Mouse (Mus musculus) intestine, embryonic 14.5 days (tissue): ENCODE measurements around the gene Ube2j2. TPM values are rescaled to one million over a fixed set of nuclear protein-coding genes. Genes with fewer than 3 reads are reported as not detected.

Experiments used
- ATAC-seq: fragments of 200-750 bp; cut with Nextera tagmentation; replicated peaks from 2 replicates; pipeline ENCODE4 v1.8.0; 2017; ENCODE audit warnings: low read depth, moderate number of reproducible peaks, moderate TSS enrichment, moderate library complexity; ENCODE audit not compliant: low FRiP score, low TSS enrichment
- DNase-seq: peaks from one replicate; pipeline ENCODE4 v3.0.0-alpha.2; 2018; ENCODE audit warnings: low spot score
- H3K27ac ChIP-seq: fragments of 300-500 bp; sonication (generic); 2 replicates; pipeline ENCODE4 v1.5.1; 2014; ENCODE audit warnings: low read depth, mild to moderate bottlenecking, control low read depth
- H3K27me3 ChIP-seq: fragments of 300-500 bp; sonication (generic); replicated peaks from 2 replicates; pipeline ENCODE4 v1.6.1; 2014; ENCODE audit warnings: low read length, control low read depth; ENCODE audit not compliant: control insufficient read depth, insufficient read depth
- H3K36me3 ChIP-seq: fragments of 300-500 bp; sonication (generic); 2 replicates; pipeline ENCODE4 v1.6.1; 2014; ENCODE audit warnings: low read length, control low read depth; ENCODE audit not compliant: control insufficient read depth, insufficient read depth
- H3K4me1 ChIP-seq: fragments of 300-500 bp; sonication (generic); replicated peaks from 2 replicates; pipeline ENCODE4 v1.6.1; 2014; ENCODE audit warnings: low read length, control low read depth, mixed read lengths; ENCODE audit not compliant: control insufficient read depth, insufficient read depth
- H3K4me2 ChIP-seq: fragments of 300-500 bp; sonication (generic); 2 replicates; pipeline ENCODE4 v1.6.1; 2014; ENCODE audit warnings: low read length
- H3K4me3 ChIP-seq: fragments of 300-500 bp; sonication (generic); 2 replicates; pipeline ENCODE4 v1.5.1; 2014; ENCODE audit warnings: low read depth, low read length, control low read depth, mixed read lengths
- H3K9ac ChIP-seq: fragments of 300-500 bp; sonication (generic); 2 replicates; pipeline ENCODE4 v1.6.1; 2014; ENCODE audit warnings: mild to moderate bottlenecking, low read length
- H3K9me3 ChIP-seq: fragments of 300-500 bp; sonication (generic); 2 replicates; pipeline ENCODE4 v1.6.1; 2016; ENCODE audit warnings: low read length, control low read depth; ENCODE audit not compliant: control insufficient read depth
- WGBS: fragments of 180-500 bp; shearing (Covaris S2); extraction: QIAGEN DNeasy Blood & Tissue Kit; methylation state at CpG from one replicate; pipeline ENCODE4 v1.1.7; 2014; 5-methylcytosine and 5-hydroxymethylcytosine counted together
- polyA plus RNA-seq: library from polyadenylated mRNA; unstranded; fragments of >200 nt; fragmentation: Nextera tagmentation; extraction: Ambion mirVana; gene quantifications from 2 replicates; pipeline ENCODE4 v1.2.1, GENCODE M21; 2014

Gene Ube2j2
- polyA plus RNA-seq, 1 experiment from 2014 or later = 124 TPM

DNA sequence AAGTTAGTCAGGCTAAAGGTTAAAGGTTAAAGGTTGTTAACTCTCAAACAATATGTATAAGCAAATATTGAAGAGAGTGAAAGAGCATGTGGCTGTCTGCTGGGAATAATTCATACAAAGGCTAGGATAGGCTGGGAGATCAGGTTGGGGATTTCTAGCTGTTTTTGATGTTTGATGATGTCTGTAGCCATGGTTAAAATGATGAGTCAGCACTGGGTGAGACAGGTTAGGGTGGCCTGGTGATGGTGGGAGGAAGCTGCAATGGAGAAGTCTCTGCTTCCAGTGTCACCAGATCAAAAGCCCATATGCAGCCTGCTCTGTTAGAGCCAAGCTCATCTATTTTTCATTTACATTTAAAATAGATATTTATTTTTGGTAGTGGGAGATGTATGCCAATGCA lies 3.5 kb downstream of the Ube2j2 start:
- DNase-seq (no peak), ATAC-seq (no peak)
- H3K9me3 ChIP-seq = no peaks in the 10 kb centered on the region
- H3K4me1 ChIP-seq = peaks cover 15% of the 10 kb centered on the region
- H3K27me3 ChIP-seq = no peaks in the 10 kb centered on the region
- no peak overlapping the region for H3K4me2 ChIP-seq
- no peak overlapping the region for H3K9ac ChIP-seq
- H3K4me3 ChIP-seq = no peak overlapping the region
- no peak overlapping the region for H3K27ac ChIP-seq
- H3K36me3 ChIP-seq = peaks cover 53% of the 10 kb centered on the region

DNA sequence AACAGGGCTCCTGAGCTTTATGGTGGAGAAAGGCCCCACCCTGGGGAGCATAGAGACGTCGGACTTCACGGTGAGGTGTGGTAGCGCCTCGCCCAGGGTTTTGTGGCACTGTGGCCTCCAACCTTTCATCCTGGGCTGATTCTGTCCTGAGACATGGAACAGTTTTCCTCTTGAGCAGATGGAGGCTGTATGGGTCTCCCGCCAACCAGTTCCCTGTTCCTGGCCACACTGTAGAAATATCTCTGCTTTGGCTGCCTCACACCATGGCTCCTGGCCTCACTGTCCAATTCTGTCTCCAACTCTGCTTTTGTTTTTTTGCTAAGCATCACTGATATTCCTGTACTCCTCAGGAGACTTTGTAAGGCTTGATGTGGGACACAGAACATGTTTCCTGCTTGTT lies 11.9 kb downstream of the Ube2j2 start:
- 90% methylated on average over 6 of the region's 6 CpGs for WGBS

DNA sequence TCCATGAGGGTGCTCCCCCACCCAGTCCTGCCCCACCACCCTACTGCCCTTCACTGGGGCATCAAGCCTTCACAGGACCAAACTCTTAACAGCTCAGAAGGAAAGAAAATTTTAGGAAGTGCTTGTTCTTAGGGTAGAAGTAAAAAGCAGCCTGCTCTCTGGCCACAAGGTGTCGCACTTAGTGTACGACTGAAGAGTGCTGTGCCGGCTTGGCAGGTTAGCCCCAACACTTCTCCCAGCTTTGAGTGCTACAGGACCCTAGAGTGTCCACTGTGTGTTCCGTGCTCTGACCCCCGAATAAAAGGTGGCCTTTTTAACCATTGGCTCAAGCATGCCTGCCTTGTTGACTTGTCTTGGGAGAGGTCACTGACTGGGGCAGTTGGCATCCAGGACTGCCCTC lies 15.6 kb downstream of the Ube2j2 start:
- Histone ChIP-seq H3K9me3 (no peaks in the 10 kb centered on the region), H3K36me3 (peaks cover 54% of the 10 kb centered on the region), H3K27me3 (no peaks in the 10 kb centered on the region), H3K4me3 (no peak overlapping the region), H3K4me2 (no peak overlapping the region), H3K9ac (no peak overlapping the region), H3K27ac (no peak overlapping the region), H3K4me1 (peaks cover 17% of the 10 kb centered on the region)
- 7% methylated on average over 5 of the region's 5 CpGs for WGBS
- DNase-seq = peak; percentile 83
- no peak; the same call in 1 of the 2 replicates for ATAC-seq

More for the DNA sequence above, 11.9 kb downstream of the Ube2j2 start:
- Histone ChIP-seq H3K9me3 (no peaks in the 10 kb centered on the region), H3K4me2 (no peak overlapping the region), H3K4me1 (no peaks in the 10 kb centered on the region), H3K36me3 (peaks cover 84% of the 10 kb centered on the region), H3K27ac (no peak overlapping the region), H3K4me3 (no peak overlapping the region), H3K9ac (no peak overlapping the region), H3K27me3 (no peaks in the 10 kb centered on the region)
- DNase-seq (no peak), ATAC-seq (no peak)

DNA sequence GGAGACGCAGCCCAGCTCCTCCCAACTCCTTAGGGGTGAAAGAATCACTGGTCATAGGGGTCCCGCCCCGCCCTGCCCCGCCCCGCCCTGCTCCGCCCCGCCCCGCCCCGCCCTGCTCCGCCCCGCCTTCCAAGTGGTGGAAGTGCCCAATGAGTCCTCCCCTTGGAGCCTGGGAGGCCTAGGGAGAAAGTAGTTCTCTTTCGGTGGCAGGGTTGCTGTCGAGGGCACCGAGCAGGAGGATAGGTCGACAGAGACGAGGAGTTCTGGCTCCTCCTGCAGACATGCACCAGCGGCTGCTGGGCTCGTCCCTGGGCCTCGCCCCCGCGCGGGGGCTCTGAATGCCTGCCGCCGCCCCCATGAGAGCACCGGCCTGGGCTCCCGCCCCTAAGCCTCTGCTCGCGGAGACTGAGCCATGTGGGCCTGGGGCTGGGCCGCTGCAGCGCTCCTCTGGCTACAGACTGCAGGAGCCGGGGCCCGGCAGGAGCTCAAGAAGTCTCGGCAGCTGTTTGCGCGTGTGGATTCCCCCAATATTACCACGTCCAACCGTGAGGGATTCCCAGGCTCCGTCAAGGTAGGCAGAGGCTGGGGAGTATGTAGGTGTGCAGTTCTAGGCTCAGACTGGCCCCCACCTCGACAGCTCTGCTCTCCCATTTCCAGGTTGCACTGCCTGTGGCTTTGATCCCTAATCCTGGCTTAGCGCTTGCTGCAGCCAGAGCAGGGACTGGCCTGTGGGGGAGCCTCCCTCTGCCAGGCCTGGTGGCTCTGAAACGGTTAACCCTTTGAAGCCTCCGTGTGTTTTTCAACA lies 18.7 kb downstream of the Ube2j2 start, which contains the start of gene C1qtnf12:
C1qtnf12 (plus strand) TSS at position 152 of the 805 bp plus-strand sequence.
- Histone ChIP-seq H3K27me3 (no peaks in the 10 kb centered on the region), H3K27ac (peak within 1 kb of the TSS; percentile 36; the same call in 1 of the 2 replicates), H3K4me3 (peak within 1 kb of the TSS; percentile 52), H3K9me3 (no peaks in the 10 kb centered on the region), H3K4me1 (peaks cover 17% of the 10 kb centered on the region), H3K9ac (peak within 1 kb of the TSS; percentile 58), H3K4me2 (peak within 1 kb of the TSS; percentile 93), H3K36me3 (peaks cover 41% of the 10 kb centered on the region)
- peak; percentile 73 for DNase-seq
- 1% methylated on average over 42 of the region's 42 CpGs for WGBS
- peak; percentile 77 for ATAC-seq

DNA sequence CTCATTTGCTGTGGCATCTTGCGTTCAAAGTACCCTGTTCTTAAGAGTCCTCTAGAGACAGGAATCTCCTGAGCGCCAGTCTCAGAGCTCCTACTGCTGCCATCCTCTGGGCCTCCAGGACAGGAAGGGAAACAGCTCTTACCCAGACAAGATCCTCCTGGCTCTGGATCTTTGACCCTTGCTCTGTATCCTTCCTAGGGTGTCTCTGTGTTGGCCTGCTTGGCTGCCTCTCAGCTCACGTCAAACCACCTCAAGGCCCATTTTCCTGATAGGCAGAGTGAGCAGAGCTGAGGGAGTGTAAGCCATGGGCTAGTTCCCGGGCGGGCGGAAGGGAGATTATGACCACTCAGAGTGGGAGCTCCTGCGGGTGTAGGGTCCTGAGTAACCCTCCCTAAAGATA lies 19.5 kb downstream of the Ube2j2 start:
- DNase-seq = no peak
- Histone ChIP-seq H3K4me2 (peak overlapping the region; percentile 93), H3K9me3 (no peaks in the 10 kb centered on the region), H3K4me3 (peak overlapping the region; percentile 52), H3K36me3 (peaks cover 34% of the 10 kb centered on the region), H3K27me3 (no peaks in the 10 kb centered on the region), H3K9ac (peak overlapping the region; percentile 58), H3K27ac (no peak overlapping the region), H3K4me1 (peaks cover 17% of the 10 kb centered on the region)
- no peak for ATAC-seq
- WGBS = 60% methylated on average over 7 of the region's 7 CpGs

DNA sequence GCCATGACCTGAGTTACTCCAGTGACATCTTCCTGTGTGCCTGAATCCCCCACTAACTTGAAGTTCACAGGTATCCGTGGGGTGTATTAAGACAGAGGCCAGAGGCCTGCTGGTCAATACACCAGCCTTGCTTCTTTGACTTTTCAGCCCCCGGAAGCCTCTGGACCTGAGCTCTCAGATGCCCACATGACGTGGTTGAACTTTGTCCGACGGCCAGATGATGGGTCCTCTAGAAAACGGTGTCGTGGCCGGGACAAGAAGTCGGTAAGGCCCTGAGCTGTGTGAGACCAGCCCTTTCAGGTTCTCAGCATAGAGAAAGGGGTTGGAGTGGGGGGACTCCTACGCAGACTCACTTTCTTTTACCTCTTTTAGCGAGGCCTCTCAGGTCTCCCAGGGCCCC lies 20.8 kb downstream of the Ube2j2 start:
- ATAC-seq (no peak), DNase-seq (no peak)
- H3K27ac ChIP-seq = no peak overlapping the region
- no peak overlapping the region for H3K4me3 ChIP-seq
- no peak overlapping the region for H3K9ac ChIP-seq
- peaks cover 24% of the 10 kb centered on the region for H3K36me3 ChIP-seq
- WGBS = 88% methylated on average over 11 of the region's 11 CpGs
- H3K4me2 ChIP-seq = no peak overlapping the region
- no peaks in the 10 kb centered on the region for H3K9me3 ChIP-seq
- H3K4me1 ChIP-seq = peaks cover 17% of the 10 kb centered on the region
- no peaks in the 10 kb centered on the region for H3K27me3 ChIP-seq

DNA sequence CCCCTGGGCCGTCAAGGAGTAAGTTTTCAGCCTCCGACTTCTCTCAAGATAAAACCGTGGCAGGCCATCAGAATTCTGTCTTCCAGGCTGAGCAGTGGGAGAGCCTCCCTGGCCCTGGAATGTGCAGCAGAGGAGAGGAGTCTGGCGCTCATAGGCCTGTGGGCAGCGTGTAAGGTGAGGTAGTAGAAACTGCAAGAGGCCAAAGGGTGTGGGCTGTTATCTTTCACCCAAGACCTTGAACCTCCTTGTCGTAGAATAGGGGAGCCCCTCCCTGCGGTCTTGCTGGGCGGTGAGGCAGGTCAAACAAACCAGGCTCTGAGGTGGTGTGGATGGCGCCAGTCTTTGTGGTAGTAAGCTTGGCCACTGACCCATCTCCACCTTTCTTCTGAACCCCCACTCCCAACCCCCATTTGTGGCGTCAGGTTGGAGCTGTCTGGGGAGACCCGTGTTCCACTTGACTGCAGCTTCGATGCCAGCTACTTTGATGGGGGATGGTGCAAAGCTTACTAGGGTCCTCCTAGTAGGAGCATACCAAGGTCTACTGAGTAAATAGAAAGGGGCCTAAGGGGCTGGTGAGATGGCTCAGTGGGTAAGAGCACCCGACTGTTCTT lies 25.5 kb downstream of the Ube2j2 start:
- H3K9me3 ChIP-seq = no peaks in the 10 kb centered on the region
- H3K27ac ChIP-seq = no peak overlapping the region
- H3K4me1 ChIP-seq = no peaks in the 10 kb centered on the region
- ATAC-seq (0 out of 2 replicates have a peak, but pooled peaks have one; percentile 51), DNase-seq (no peak)
- peaks cover 18% of the 10 kb centered on the region for H3K36me3 ChIP-seq
- no peak overlapping the region for H3K4me3 ChIP-seq
- no peak overlapping the region for H3K4me2 ChIP-seq
- WGBS = 70% methylated on average over 13 of the region's 13 CpGs
- H3K9ac ChIP-seq = no peak overlapping the region
- H3K27me3 ChIP-seq = no peaks in the 10 kb centered on the region

DNA sequence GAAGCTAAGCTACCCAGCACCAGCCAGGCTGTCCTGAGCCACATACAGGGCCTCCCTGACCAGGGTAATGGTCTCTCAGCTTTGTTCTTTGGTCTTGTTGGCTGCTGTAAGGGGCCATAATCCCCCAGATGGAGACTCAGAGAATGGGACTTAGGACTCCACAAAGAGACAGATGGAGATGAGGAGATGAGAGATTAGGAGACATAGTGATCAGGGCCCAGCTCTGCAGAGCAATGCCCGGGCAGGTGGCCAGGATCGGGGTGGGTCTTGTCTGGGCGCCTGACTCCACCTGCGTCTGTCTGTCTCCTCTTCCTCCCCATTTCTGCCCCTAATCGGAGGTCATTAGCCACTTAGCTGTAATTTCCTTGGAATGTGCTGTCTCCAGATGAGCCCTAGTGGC lies 26.7 kb downstream of the Ube2j2 start:
- ATAC-seq (no peak), DNase-seq (no peak)
- Histone ChIP-seq H3K9me3 (no peaks in the 10 kb centered on the region), H3K27ac (no peak overlapping the region), H3K4me3 (no peak overlapping the region), H3K27me3 (no peaks in the 10 kb centered on the region), H3K36me3 (peaks cover 12% of the 10 kb centered on the region), H3K4me2 (no peak overlapping the region), H3K9ac (no peak overlapping the region), H3K4me1 (no peaks in the 10 kb centered on the region)
- 79% methylated on average over 5 of the region's 5 CpGs for WGBS
